Mouse (Mus musculus) E14TG2a.4 (cell line): Measurements from ENCODE around the gene Dcaf15.

Experiments used
- CTCF ChIP-seq: conservative IDR thresholded peaks from 2 replicates; pipeline ENCODE4 v1.5.1; 2014; ENCODE audit warnings: low read length
- NANOG ChIP-seq: IDR thresholded peaks from 2 replicates; pipeline ENCODE4 v1.6.1; 2014; ENCODE audit warnings: borderline replicate concordance, low read length, mixed read lengths
- POU5F1 ChIP-seq: IDR thresholded peaks from 2 replicates; pipeline ENCODE4 v1.6.1; 2014; ENCODE audit warnings: low read length, borderline replicate concordance

DNA sequence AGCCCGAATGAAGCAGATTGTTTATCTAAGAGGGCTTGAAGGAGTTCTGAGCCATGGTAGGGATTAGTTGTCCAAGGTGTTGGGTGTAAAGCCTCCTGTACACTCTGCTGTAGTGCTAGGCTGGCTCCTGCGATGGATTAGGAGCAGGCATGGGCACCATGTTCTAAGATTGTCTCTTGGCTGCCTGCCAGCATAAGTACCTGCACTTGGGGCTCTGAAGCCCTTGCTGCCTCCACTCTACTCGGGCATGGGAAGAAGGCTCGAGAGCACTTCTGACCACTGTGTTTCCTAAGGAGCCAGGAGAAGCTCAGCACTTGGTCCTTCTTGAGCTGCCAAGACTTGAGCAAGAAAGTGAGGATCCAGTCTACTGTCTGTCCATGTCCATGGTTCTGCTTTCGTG, 25.4 kb downstream of the Dcaf15 start:
- TF ChIP-seq CTCF (no peak), NANOG (no peak), POU5F1 (no peak)
